Mouse (Mus musculus): ENCODE results near the gene Srarp. TPM values are rescaled to one million over a fixed set of nuclear protein-coding genes. Genes with fewer than 3 reads are reported as not detected.

The Srarp gene
- polyA plus RNA-seq, 1 experiment from 2014 or later: not detected

GRCm38 (mm10) chr4:141429847-141430246 is 6.1 kb downstream of the Srarp start:
- peaks cover 28% of the 10 kb centered on the region for H3K4me1 ChIP-seq
- no peak overlapping the region for H3K4me3 ChIP-seq
- 0 out of 2 replicates have a peak, but pooled peaks cover 2% of the 10 kb centered on the region for H3K36me3 ChIP-seq
- H3K27me3 ChIP-seq (ENCODE audit: insufficient read depth, poor library complexity, severe bottlenecking): peaks cover 14% of the 10 kb centered on the region; the same call in 1 of the 2 replicates
- H3K27ac ChIP-seq: no peak overlapping the region
- 43% methylated on average over 9 of the region's 9 CpGs for WGBS
- DNase-seq (ENCODE audit: low spot score): no peak
- no peaks in the 10 kb centered on the region for H3K9me3 ChIP-seq

- H3K27me3 ChIP-seq (ENCODE audit: insufficient read depth, poor library complexity, severe bottlenecking): peaks cover 18% of the 10 kb centered on the region; the same call in 1 of the 2 replicates
- WGBS: 79% methylated on average over 6 of the region's 6 CpGs
- no peaks in the 10 kb centered on the region for H3K9me3 ChIP-seq
- 0 out of 2 replicates have a peak, but pooled peaks cover 5% of the 10 kb centered on the region for H3K36me3 ChIP-seq
- peaks cover 33% of the 10 kb centered on the region for H3K4me1 ChIP-seq
- H3K4me3 ChIP-seq: no peak overlapping the region
- no peak for DNase-seq (ENCODE audit: low spot score)
- no peak overlapping the region for H3K27ac ChIP-seq
Measured at GRCm38 (mm10) chr4:141429381-141429780, 6.5 kb downstream of the Srarp start.

- H3K4me3 ChIP-seq: no peak overlapping the region
- no peak overlapping the region for H3K27ac ChIP-seq
- WGBS: 79% methylated on average over 13 of the region's 13 CpGs
- no peak for DNase-seq (ENCODE audit: low spot score)
- H3K36me3 ChIP-seq: peaks cover 18% of the 10 kb centered on the region
- peaks cover 45% of the 10 kb centered on the region for H3K4me1 ChIP-seq
- no peaks in the 10 kb centered on the region for H3K9me3 ChIP-seq
- H3K27me3 ChIP-seq (ENCODE audit: insufficient read depth, poor library complexity, severe bottlenecking): peaks cover 23% of the 10 kb centered on the region; the same call in 1 of the 2 replicates
Measured at GRCm38 (mm10) chr4:141427921-141428320, 8.0 kb downstream of the Srarp start.

- H3K9me3 ChIP-seq: no peaks in the 10 kb centered on the region
- peak overlapping the region; percentile 61; the same call in 1 of the 2 replicates for H3K4me3 ChIP-seq
- WGBS: 62% methylated on average over 10 of the region's 10 CpGs
- H3K27ac ChIP-seq: peak overlapping the region; percentile 90
- H3K4me1 ChIP-seq: peaks cover 45% of the 10 kb centered on the region
- H3K36me3 ChIP-seq: peaks cover 23% of the 10 kb centered on the region
- no peak for DNase-seq (ENCODE audit: low spot score)
- H3K27me3 ChIP-seq (ENCODE audit: insufficient read depth, poor library complexity, severe bottlenecking): peaks cover 21% of the 10 kb centered on the region; the same call in 1 of the 2 replicates
Measured at GRCm38 (mm10) chr4:141426796-141427745, 8.8 kb downstream of the Srarp start.

- Histone ChIP-seq H3K27me3 (ENCODE audit: insufficient read depth, poor library complexity, severe bottlenecking) (peaks cover 21% of the 10 kb centered on the region; the same call in 1 of the 2 replicates), H3K36me3 (peaks cover 23% of the 10 kb centered on the region), H3K4me1 (peaks cover 56% of the 10 kb centered on the region), H3K9me3 (no peaks in the 10 kb centered on the region), H3K27ac (peak overlapping the region; percentile 90), H3K4me3 (peak overlapping the region; percentile 61)
- DNase-seq (ENCODE audit: low spot score): peak; percentile 92
- 2% methylated on average over 36 of the region's 36 CpGs for WGBS
Measured at GRCm38 (mm10) chr4:141425484-141426479, 10.1 kb downstream of the Srarp start.

GRCm38 (mm10) chr4:141423691-141424431 is 12.0 kb downstream of the Srarp start:
- peak overlapping the region; percentile 90 for H3K27ac ChIP-seq
- peaks cover 21% of the 10 kb centered on the region; the same call in 1 of the 2 replicates for H3K27me3 ChIP-seq (ENCODE audit: insufficient read depth, poor library complexity, severe bottlenecking)
- WGBS: 68% methylated on average over 13 of the region's 13 CpGs
- H3K4me3 ChIP-seq: peak overlapping the region; percentile 61
- peaks cover 71% of the 10 kb centered on the region for H3K4me1 ChIP-seq
- no peaks in the 10 kb centered on the region for H3K9me3 ChIP-seq
- DNase-seq (ENCODE audit: low spot score): no peak
- peaks cover 23% of the 10 kb centered on the region for H3K36me3 ChIP-seq

- Histone ChIP-seq H3K27me3 (ENCODE audit: insufficient read depth, poor library complexity, severe bottlenecking) (peaks cover 21% of the 10 kb centered on the region; the same call in 1 of the 2 replicates), H3K36me3 (peaks cover 23% of the 10 kb centered on the region), H3K4me3 (peak overlapping the region; percentile 61), H3K4me1 (peaks cover 71% of the 10 kb centered on the region), H3K27ac (peak overlapping the region; percentile 90), H3K9me3 (no peaks in the 10 kb centered on the region)
- 67% methylated on average over 5 of the region's 5 CpGs for WGBS
- DNase-seq (ENCODE audit: low spot score): no peak
Measured at GRCm38 (mm10) chr4:141423288-141423687, 12.6 kb downstream of the Srarp start.

GRCm38 (mm10) chr4:141422841-141423240 is 13.1 kb downstream of the Srarp start:
- Histone ChIP-seq H3K4me3 (peak overlapping the region; percentile 61), H3K36me3 (peaks cover 23% of the 10 kb centered on the region), H3K27me3 (ENCODE audit: insufficient read depth, poor library complexity, severe bottlenecking) (peaks cover 21% of the 10 kb centered on the region; the same call in 1 of the 2 replicates), H3K27ac (peak overlapping the region; percentile 90), H3K9me3 (no peaks in the 10 kb centered on the region), H3K4me1 (peaks cover 71% of the 10 kb centered on the region)
- 55% methylated on average over 5 of the region's 5 CpGs for WGBS
- DNase-seq (ENCODE audit: low spot score): no peak

- peaks cover 59% of the 10 kb centered on the region for H3K4me1 ChIP-seq
- H3K9me3 ChIP-seq: no peaks in the 10 kb centered on the region
- peak overlapping the region; percentile 90 for H3K27ac ChIP-seq
- DNase-seq (ENCODE audit: low spot score): peak; percentile 93
- peaks cover 21% of the 10 kb centered on the region; the same call in 1 of the 2 replicates for H3K27me3 ChIP-seq (ENCODE audit: insufficient read depth, poor library complexity, severe bottlenecking)
- H3K36me3 ChIP-seq: peaks cover 23% of the 10 kb centered on the region
- H3K4me3 ChIP-seq: peak overlapping the region; percentile 61
- WGBS: 36% methylated on average over 14 of the region's 14 CpGs
Measured at GRCm38 (mm10) chr4:141421423-141421822, 14.5 kb downstream of the Srarp start.

GRCm38 (mm10) chr4:141420886-141421285 is 15.0 kb downstream of the Srarp start:
- H3K4me1 ChIP-seq: peaks cover 56% of the 10 kb centered on the region
- H3K27me3 ChIP-seq (ENCODE audit: insufficient read depth, poor library complexity, severe bottlenecking): peaks cover 21% of the 10 kb centered on the region; the same call in 1 of the 2 replicates
- 18% methylated on average over 9 of the region's 9 CpGs for WGBS
- peak overlapping the region; percentile 90 for H3K27ac ChIP-seq
- peak overlapping the region; percentile 61 for H3K4me3 ChIP-seq
- no peaks in the 10 kb centered on the region for H3K9me3 ChIP-seq
- peak; percentile 83 for DNase-seq (ENCODE audit: low spot score)
- peaks cover 23% of the 10 kb centered on the region for H3K36me3 ChIP-seq

- Histone ChIP-seq H3K36me3 (peaks cover 23% of the 10 kb centered on the region), H3K4me1 (peaks cover 51% of the 10 kb centered on the region), H3K27ac (peak within 1 kb of the TSS; percentile 90), H3K9me3 (no peaks in the 10 kb centered on the region), H3K27me3 (ENCODE audit: insufficient read depth, poor library complexity, severe bottlenecking) (peaks cover 21% of the 10 kb centered on the region; the same call in 1 of the 2 replicates), H3K4me3 (peak within 1 kb of the TSS; percentile 61)
- no peak for DNase-seq (ENCODE audit: low spot score)
- 34% methylated on average over 9 of the region's 9 CpGs for WGBS
Measured at GRCm38 (mm10) chr4:141420192-141420829, 15.6 kb downstream of the Srarp start, which contains the start of gene Hspb7. TSS of gene Hspb7 (plus strand) at chr4:141420779.
